Mouse (Mus musculus) c-Kit-negative CD71-positive TER-119-positive erythroid progenitor cells, embryonic 14.5 days (primary cell): ENCODE data around the gene Plekhh2.
"Not testable (repeated sequence)": the region's sequence is repeated elsewhere in the genome, so short reads cannot be mapped to it uniquely, and the experiment has no call there.

Source experiments
- DNase-seq: peaks from one replicate; pipeline ENCODE4 v3.0.0-alpha.2; 2013; ENCODE audit warnings: low read depth, low spot score

The Plekhh2 gene

GRCm38 (mm10) chr17:84510961-84511639 is 595 bp upstream of the Plekhh2 start:
- DNase-seq = no peak

DNA sequence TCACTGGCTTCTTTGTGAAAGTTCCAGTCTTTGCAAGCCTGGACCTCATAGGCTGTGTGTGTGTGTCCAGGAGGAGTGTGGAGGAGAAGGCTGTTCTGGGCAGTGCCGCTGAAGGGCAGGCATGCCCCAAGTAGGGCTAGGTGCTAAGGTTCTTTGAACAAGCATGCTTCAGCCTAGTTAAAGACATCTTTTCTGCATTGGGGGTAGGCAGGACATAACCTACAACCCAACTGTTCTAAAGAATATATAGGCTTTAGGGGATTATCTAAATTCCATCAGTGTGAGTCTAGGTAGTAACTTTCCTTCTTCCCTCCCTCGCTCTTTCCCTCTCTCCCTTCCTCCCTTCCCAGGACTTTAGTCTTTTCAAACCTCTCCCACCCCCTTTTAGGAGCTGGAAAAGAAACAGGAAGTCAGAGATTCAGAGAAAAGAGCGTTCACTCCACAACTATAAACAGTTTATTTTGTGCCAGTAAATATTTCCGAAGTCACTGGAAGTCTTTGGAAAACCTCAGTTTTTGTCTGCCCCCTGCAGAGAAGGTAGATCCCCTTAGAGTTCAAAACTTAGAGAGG is 906 bp downstream of the Plekhh2 start:
- DNase-seq = no peak

DNA sequence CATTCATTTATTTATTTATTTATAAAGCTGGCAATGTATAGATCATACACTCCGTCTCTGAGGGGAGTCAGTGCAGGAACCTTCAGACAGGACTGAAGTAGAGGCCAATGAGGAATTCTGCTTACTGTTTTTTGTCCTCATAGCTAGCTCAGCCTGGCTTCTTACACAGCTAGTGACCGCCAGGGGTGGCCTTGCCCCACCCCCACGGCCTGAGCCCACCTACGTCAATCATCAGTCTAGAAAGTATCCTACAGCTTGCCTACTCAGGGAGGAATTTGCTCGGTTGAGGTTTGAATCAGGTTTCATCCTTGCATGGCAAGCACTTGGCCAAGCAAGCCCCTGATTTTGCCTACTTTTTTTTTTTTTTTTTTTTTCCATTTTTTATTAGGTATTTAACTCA is 4.2 kb downstream of the Plekhh2 start:
- DNase-seq = no peak

DNA sequence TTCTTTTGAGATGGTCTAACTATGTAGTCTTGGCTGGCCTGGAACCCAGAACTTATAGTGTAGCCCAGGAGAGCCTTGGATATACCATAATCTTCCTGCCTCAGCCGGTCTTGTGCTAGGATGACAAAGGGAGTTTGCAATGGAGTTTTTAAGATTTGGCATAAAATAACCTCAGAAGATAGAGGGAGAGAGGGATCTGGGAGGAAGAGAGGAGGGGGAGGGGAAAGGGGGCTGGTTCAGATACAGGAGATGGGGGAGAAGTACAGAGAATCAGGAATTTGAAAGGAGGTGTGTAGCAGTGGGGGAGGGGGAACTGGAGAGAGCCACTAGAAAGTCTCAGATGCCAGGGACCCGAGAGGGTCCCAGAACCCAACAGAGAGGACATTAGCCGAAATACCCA is 7.7 kb downstream of the Plekhh2 start:
- no peak for DNase-seq

DNA sequence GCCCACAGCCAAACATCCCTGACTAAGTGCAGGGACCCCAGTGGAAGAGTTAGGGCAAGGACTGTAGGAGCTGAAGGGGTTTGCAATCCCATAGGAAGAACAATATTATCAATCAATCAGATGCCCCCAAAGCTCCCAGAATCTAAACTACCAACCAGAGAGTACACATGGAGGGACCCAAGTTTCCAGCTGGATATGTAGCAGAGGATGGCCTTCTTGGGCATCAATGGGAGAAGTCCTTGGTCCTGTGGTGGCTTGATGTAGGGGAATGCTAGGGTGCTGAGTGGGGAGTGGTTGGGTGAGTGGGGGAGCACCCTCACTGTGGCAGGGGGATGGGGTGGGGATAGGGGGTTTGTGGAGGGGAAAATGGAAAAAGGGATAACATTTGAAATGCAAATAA is 8.4 kb downstream of the Plekhh2 start:
- DNase-seq = no peak

DNA sequence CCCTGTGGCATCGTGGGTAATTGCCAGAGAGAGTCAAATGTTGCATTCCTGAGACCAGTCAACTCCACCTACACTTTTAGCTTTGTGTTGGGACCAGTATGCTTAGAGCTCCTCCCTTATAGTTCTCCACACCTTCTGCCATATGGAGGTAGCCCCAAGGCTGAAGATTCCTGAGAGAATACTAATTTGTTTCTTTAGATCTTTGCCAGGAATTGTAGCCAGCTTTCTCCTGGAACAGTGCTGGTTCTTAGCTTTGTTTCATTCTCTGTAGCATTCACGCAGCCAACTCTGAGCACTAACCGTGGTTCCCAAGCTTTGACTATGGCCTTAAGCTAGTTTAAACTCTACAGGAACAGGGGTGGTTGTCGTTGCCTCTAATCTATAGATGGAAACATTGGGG is 17.7 kb downstream of the Plekhh2 start:
- DNase-seq = no peak

- DNase-seq = no peak
These were observed 18.6 kb downstream of the Plekhh2 start for GRCm38 (mm10) chr17:84530202-84530796.

DNA sequence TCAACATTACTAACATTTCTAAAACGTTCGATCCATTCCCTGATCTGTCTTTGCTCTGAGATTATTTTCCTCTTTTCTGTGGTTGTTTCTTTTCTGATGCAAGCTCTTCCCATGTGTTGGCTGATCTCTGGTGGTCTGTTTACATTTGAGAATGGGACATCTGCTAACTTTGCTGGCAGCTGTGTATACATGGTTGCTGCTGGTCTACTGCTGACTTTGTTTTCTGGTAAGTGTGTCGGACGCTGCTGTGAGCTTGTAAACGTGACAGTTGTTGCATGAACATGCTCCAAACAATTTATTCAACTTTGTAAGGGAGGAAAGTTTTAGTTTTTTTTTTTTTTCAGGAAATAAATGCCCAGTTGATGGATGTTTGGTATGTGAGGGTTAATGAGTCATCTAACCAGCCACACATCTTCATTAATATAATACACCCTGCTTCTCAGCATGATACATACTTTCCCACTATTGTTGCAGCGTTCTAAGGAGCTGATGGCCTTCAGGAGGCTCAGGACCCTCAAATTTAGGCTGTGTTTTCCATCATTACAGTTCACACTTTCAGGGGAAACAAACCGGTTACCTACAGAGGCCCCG is 21.3 kb downstream of the Plekhh2 start:
- DNase-seq = no peak

DNA sequence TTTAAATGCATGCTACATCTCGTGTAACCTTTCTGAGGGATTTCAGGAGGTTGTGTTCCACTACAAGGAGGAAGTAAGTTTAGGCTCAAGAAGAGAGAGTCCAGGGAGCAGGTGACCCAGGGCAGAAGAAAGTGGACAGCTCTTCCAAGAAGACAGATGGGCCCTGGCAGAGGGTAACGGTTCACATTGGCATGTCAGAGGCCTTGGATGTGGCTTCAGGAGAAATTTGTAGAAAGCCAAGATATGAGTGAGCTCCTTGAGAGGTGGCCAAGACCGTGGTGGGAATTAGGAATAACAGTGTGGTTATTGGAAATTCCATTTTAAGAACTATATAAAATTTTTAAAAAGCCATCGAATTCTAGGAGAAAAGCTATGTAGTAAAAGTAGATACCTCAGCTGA is 22.1 kb downstream of the Plekhh2 start:
- DNase-seq = no peak

GRCm38 (mm10) chr17:84534632-84535031 is 22.9 kb downstream of the Plekhh2 start:
- DNase-seq = no peak

GRCm38 (mm10) chr17:84535226-84535625 is 23.5 kb downstream of the Plekhh2 start:
- no peak for DNase-seq

DNA sequence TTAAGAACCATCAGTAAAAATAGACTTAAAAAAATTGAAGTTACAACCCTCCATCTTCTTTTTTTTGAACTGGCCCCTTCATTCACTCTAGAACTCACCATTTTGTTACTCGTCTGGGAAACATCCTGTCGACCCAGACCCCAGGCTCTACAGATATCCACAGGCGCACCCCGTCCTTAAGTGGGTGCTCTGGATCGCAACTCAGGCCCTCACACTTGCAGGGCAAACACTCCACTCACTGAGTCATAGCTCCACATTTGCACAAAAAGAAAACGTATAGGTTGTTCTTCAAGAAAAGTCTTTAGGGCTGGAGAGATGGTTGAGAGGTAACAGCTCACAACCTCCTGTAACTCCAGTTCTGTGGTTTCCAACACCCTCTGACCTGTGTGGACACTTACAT is 25.6 kb downstream of the Plekhh2 start:
- DNase-seq = no peak

- no peak for DNase-seq
These were observed 26.3 kb downstream of the Plekhh2 start for GRCm38 (mm10) chr17:84537966-84538365.

- no peak for DNase-seq
These were observed 28.9 kb downstream of the Plekhh2 start for GRCm38 (mm10) chr17:84540603-84541002.

GRCm38 (mm10) chr17:84550902-84551877 is 39.5 kb downstream of the Plekhh2 start:
- no peak for DNase-seq

- no peak for DNase-seq
These were observed 40.5 kb downstream of the Plekhh2 start for GRCm38 (mm10) chr17:84552230-84552629.

- not testable (repeated sequence) for DNase-seq
These were observed 52.6 kb downstream of the Plekhh2 start for GRCm38 (mm10) chr17:84564264-84564663.

GRCm38 (mm10) chr17:84565762-84566161 is 54.1 kb downstream of the Plekhh2 start:
- DNase-seq = no peak

DNA sequence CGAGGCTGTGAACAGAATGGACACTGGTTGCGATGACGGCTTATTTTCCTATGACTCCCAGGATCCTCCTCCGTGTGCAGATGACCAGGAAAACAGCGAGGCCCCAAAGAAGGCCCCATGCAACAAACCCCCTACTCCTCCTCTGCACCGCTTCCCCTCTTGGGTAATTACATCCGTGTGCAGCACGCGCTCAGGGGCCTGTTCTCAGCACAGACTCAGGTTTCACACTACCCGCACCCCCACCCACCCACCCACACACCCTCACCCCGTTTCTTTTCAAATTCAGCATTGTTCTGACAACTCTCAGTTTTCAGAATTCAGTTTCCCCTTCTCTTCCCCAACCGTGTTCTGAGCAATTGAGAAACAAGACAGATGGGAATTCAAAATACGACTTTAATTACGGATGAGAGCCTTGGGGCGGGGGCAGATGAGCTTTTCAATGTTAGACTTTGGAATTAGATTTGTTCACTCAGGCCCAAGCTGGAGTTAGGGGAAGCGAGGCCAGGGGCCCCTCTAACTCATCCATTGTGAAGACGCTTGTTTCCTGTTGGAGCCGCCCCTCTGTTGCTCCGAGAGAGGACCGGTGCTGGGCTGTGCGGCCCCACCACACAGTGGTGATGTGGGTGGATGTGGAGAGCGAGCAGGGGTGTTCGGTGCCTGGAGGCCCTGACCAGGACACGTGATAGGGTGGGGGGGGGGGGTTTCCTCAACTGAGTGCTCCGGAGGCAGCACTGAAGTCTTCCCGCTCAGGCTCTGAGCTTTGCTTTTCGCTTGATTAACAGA is 55.3 kb downstream of the Plekhh2 start:
- DNase-seq = no peak

- DNase-seq = no peak
These were observed 57.1 kb downstream of the Plekhh2 start for GRCm38 (mm10) chr17:84568807-84569206.

DNA sequence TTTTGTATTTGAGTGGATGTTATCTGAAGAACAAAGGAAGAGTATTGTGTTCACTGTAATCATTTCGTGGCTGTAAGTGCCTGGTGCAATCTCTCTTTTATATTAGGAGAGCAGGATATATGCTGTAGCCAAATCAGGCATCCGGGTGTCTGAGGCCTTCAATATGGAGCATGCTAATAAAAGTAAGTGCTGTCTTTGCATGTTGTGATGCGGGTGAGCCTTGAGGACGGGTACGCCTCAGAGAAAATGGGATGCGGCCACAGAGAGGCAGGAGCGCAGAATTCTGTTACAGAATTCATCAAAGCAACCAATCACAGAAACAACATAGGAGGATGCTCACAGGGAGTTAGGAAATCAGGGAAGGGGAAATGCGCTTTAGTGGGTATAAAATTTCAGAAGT is 58.1 kb downstream of the Plekhh2 start:
- DNase-seq = no peak
